Mouse (Mus musculus) heart, adult 18-20 months (tissue): ENCODE results near the gene Camkk1. TPM values are rescaled to one million over a fixed set of nuclear protein-coding genes. Genes with fewer than 3 reads are reported as not detected.

Experiments used
- DNase-seq, 2 experiments: peaks; one replicate each; pipeline ENCODE4 v3.0.0; 2021 to 2022; ENCODE audit warnings: mixed read lengths in 1 of 2
- total RNA-seq, 2 experiments: library from RNA; stranded (reverse); gene quantifications; 2 replicates each; pipeline ENCODE4 v1.2.3; 2021

The Camkk1 gene
- total RNA-seq, 2 experiments from 2014 or later: 0.90 to 0.92 TPM

DNA sequence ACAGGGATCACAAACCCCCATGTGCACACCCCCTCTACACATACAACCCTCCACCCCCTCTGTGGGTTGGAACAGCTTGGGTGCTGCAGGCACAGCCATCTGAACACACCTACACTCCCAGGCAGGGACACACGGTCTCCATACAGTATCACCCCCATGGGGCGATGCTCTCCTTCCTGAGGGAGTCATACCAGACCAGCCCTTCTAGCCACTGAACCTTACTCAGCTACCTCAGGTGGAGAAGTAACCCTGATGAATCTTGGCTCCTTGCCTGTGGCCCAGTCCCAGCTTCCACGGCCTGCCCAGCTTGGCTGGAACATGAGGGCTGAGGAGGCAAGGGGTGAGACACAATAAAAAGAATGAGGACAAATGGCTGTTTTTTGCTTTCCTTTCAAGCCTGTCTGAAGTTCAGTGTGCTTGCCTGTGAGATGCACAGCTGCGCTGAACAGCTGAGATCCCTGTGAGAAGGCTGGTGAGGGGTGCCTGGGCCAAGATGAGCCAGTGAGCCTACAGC, 3.9 kb upstream of the Camkk1 start:
- DNase-seq: no peak

DNA sequence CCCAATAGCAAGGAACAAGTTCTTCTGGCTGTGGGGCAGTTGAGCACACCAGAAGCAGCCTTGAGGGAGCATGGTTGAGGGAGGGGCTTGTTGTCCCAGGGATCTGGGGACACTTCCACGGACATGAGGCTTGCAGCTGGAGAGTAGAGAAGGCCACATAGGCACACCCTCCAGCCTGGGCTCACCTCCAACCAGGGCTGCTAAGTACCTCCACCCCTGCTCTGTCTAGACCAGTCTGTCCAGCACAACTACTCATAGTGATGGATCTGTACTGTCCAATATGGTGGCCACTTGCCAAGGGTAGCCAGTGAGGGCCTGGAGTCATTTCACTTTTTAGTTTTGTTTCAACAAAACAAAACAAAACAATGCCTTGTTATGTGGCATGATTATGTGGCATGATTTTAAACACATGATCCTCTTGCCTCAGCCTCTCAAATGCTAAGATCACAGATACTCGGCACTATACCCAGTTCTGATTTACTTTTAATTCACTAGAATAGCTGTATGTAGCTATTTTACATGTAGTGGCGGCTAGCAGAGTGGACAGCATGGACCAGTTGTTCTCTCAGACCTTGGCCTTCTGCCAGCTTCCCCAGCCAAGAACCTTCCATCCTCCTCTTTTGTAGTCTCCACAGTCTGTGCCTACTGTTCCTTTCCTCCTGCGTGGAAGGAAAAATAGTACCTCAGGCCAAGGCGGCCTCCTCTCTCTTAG, 3.3 kb upstream of the Camkk1 start:
- peak; percentile 71 to 80 for DNase-seq

DNA sequence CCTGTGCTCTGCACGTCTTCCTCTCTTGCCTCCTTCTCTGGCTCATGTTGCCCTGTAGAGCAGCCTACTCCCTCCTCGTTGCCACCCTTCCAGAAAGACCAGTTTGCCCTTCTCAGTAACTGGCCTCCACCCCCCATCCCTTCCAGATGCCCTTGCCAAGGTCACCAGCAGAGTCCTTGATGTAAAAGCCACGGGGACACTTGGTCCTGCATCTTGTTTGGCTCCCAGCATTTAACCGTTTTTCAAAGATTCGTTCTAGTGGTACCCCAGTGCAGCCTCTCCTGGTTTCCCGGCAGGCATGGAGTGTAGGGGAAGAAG, 2.7 kb upstream of the Camkk1 start:
- no peak for DNase-seq

DNA sequence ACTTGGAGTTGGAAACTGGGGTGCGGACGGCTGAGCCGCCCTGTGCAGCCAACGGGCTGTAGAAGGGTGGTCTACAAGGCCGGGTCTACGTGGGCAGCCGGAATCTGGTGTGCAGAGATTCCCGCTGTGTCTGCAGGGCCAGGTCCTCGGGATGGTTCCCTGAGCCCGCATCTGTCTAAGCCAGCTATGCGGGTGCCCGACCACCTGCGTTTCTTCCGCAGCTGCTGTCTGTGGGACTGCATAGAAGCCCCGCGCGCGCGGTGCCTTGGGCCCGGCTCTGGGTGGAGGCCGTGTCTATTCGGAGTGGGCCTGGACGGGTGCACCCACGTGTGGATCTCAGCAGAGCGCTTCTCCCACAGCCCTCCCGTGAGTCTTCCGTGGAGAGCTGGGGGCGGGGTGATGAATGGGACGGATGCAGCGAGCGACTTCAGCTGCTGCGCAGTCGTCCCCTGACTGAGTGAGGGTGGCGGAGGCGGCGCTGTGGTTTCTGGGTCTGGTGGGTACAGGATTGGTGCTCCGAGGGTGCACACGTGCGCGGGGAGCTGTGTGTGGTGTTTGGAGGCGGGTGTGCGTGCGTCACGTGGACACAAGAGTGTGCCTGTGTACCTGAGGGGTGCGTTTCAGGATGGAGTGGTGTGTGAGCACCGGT, 463 bp downstream of the Camkk1 start:
- DNase-seq: peak; percentile 29 to 47

DNA sequence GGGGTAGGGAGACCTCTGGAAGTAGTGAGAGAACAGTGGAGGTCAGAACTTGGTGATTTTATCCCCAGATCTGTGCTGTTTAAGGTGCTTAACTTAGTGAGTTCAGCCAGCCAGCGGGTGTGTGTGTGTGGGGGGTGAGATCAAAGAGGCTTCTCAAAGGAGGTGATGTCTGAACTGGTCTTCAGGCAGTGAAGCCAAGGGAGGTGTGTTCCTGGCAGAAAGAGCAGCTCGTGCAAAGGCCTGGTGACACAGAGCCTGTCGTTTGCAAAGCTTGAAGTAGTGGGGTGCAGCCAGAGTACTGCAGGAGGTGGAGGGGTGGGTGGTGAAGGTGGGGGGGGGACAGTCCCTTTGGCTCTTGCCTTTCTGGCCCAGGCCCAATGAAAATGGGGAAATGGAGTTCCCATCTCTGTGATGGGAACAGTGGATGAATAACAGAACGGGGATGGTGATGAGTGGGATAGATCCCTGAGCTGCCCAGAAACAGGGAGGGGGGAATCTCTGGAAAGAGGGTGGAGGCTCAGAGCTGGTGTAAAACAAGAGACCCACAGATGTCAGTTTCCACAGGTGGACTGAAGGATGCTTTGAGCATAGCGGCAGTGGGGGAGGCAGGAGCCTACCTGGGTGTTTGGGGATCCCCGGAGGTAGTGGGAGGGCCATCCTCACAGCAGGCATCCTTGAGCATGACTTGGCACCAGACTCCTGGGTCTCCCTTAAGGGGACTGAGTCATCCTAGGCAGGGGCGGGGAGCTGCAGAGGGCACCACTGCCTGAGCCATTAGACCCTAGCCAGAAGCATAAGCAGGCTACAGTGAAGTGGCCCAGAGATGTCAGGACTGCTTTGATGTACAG, 2.4 kb downstream of the Camkk1 start:
- DNase-seq: no peak

DNA sequence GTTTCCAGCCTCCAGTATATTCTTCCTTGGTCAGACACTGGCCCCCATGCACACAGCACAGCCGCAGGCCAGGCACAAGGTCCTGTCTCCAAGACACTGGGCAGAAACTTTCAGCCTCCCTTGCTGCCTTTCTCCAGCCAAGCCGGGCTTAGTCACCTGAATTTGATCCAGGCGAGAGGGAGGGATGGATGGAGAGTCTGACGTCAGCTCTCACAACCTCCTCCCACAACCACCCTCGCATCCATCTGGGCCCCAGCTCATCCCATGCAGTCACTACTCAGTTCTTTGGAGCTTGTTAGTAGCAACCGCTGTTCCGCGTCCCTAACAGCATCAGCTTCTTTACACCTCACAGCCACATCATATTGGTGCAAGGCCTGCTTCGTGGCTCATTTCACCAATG, 4.3 kb downstream of the Camkk1 start:
- DNase-seq: peak; percentile 84 to 87

DNA sequence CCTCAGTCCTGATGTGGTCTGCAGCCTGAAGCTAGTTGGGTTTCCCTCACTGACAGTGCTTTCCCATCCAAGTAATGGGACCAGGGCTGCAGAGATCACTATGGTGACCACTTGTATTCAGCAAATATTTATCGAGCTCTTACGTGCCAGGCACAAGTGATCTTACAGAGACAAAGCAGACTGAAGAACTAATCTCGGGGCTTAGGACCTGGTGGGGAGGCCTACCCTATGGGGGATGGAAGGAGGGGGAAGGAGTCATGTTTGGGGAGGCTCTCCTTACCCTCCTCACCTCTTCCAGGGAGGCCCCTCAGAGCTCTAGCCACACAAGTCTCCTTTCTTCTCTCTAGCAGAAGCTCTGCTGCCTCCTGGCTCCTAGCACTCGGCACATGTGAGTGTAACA, 5.0 kb downstream of the Camkk1 start:
- DNase-seq: no peak

DNA sequence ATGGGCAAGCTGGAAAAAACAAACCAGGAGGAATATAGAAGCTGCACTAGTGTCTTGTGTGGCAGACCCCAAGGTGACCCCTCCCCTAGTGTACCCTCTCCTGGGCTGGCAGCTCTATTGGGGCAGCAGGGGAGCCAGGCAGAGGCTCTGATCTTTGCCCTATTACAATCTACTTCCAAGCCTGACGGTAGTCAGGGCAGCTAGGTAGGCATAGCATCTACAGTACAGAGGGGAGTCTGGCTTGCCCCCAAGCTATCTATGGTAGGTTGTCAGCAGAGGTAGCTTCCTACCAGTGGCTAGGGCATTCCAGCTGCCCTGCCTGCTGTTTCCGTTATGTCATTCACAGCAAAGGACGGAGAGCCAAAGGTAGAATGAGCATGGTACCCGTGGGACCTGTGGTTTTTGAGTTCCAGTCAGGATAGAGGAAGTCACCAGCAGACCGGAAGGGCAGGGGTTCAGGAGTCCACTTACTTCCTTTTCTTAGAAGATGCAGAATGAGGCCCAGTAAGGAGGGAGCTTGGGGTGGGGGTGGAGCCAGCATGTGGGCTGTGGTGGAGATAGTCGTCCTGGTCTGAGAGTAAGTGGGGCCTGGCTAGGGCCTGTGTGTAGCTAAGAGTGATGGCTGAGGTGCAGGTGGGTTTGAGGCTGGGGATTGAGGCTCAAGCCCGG, 5.6 kb downstream of the Camkk1 start:
- peak in 1 of 2 experiments; percentile 73 for DNase-seq

DNA sequence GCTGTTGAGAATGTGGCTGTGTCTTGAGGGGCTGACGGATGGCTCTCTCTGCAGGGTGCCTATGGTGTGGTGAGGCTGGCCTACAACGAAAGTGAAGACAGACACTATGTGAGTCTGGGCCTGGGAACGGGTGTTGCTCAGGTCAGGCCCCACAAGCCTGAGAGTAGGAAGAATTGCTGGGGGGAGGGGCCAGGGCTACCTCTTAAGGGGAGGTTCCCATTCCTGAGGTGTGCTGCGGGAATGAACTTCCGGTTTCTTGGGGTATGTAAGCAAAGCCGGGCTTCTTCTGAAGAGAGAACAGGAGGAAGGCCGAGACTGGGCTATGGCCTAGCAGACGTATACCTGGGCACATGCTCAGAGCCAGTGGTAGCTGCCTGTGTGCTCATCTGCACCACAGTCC, 8.2 kb downstream of the Camkk1 start:
- no peak for DNase-seq

DNA sequence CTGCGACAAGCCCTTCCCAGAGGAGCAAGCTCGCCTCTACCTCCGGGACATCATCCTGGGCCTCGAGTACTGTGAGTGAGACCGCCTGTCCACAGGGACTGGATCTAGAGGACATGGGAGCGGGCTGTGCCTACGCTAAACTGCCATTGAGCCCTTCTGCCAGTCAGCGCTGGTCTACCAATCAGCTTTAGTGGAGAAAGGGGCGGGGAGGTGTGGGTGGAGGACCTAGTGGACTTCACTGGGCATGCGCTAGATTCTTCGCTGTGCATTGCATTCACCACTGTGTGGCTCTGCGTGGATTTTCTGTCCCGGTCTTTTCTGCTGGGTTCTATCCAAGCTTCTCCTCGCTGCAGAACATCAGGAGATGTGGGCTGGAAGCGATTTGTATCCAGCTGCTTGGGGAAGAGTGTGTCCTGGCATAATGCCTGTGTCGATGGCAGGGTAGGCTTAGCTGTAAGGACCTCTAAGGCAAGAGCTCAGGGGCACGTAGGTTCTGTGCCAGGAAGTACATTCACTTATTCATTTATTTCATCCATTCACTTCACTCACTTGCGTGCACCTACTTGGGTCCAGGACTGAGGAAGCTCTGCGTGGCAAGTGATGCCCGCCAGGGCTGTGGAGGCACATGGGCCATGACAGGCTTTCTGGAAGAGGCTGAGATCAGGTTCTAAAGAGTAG, 12.2 kb downstream of the Camkk1 start:
- DNase-seq: peak; percentile 92 to 95

DNA sequence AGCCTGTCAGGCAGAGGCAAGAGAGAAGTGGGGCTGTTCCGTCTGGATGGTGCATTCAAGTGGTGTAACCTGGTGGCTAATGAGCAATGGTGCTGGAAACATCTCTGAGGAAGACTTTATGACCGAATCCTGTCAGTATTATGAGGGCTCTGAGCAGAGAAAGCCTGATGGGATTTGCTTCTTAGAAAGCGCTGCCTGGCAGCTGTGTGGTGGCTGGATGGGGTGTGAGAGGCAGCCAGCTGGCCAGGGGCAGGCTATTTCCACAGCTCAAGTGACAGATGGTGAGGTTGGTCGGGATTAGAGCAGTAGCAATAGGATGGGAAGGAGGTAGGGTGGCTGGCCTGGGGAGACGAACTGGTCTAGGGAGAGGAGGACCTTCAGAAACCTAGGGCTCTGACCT, 12.7 kb downstream of the Camkk1 start:
- DNase-seq: no peak

DNA sequence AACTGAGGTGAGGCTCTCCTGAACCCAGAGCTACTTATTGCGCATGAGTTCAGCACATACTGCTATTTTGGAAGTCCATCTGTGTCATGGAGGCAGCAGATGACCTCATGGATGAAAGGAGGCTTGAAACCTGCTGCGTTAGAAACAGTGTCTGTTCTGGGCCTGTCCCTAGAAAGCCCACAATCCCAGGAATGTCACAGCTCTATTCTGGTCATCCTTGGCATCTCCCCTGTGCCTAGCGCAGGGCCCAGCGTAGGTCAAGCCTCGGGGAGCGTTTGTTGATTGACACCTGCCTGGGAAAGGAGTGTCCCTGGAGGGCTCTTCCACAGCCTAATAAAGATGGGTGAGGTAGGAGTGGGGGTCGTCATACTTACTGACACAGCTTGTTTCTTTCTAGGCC, 17.3 kb downstream of the Camkk1 start:
- no peak for DNase-seq

DNA sequence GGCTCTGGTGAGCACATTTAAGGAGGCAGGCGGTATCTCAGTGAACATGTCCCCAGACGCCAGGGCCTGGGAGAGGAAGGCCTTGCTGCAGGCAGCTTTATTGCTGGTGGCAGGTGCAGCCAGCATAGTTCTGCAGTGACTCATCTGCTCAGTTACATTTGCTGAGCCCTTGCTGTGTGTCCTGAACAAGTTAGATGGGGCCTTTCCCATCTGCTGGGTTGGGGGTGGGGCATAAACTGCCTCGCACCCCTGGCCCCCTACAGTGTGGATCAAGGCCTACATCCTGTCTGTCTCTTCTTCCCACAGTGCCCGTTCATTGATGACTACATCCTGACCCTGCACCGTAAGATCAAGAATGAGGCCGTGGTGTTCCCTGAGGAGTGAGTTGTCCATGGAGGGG, 18.1 kb downstream of the Camkk1 start:
- DNase-seq: no peak

DNA sequence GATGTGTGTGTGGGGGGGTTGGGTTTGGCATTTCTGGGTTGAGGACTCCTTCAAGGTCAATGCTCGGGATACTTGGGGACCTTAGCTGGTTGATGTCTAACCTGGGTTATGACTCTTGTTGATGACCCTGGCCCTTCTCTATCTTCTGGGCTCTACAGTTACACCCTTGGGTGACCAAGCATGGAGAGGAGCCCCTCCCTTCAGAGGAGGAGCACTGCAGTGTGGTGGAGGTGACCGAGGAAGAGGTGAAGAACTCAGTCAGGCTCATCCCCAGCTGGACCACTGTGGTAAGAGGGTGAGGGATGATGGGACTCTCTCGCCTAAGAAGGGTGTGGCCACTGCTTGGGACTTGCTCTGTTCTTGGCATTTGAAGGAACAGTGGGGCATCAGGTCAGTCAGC, 18.9 kb downstream of the Camkk1 start:
- DNase-seq: no peak

DNA sequence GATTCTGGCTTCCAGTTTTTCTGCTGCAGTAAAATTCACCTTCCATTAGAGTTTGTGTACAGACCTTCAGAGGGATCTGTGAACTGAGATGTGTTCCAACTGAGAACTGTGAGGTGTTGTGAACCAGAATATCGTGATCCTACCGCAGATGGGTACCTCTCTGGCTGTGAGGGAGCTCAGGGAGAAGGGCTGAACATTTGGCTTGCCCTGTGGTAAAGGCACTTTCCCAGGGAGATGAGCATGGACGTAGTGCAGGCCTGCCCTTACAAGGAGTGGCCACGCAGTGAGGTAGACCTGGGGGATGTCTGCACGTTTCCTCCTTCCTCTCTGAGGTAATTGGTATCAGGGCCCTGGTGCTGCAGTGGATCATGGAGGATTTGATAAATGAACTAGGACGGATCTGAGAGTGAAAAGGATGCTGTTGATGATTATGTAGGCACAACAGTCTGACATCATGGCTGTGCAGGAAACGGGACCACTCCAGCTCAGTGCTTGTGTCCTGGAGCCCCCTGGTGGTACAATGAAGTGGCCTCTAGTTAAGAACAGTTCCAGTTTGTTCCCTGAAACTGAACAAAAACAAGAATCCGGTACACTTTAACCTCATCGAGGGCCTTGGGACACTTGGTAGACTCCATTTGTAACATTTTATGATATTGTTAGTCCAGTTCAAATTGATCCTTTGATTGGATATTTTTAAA, 20.4 kb downstream of the Camkk1 start:
- DNase-seq: peak; percentile 39 to 77

DNA sequence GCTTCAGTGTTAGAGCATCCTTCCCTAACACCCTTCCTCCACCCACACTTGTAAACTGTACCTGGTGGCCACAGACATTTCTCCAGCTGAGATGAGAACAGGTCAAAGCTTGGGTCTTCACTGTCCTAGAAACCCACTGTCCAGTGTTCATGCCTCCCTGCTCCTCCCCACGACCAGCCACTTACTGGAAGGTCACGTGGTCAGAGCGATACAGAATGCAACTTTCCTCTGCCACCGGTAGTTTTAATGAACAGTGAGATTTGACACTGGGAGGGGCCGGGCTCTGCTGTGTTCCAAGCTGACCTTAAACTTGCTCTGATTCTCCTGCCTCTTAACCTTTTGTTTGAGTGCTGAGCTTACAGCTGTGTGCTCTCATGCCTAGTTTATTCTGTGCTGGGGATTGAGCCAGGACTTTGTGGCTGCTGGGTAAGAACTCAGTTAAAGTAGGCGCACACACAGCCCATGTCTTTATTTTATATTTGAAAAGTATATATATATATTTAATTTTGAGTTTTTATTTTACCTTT, 25.5 kb downstream of the Camkk1 start:
- DNase-seq: no peak

DNA sequence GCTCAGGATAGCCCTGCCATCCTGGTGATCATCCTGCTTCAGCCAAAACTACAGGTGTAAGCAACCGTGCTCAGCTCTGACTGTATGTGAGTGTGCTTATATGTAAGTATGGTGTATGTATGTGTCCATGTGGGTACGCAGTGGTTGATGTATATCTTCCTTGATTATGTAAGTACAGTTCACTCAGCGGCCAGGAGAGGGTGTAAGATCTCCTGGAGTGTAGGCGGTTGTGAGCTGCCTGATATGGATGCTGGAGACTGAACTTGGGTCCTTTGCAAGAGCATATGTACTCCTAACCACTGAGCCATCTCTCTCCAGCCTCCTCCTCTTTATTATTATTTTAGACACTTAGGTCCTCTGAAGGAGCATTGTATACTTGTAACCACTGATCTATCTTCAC, 26.0 kb downstream of the Camkk1 start:
- DNase-seq: no peak

DNA sequence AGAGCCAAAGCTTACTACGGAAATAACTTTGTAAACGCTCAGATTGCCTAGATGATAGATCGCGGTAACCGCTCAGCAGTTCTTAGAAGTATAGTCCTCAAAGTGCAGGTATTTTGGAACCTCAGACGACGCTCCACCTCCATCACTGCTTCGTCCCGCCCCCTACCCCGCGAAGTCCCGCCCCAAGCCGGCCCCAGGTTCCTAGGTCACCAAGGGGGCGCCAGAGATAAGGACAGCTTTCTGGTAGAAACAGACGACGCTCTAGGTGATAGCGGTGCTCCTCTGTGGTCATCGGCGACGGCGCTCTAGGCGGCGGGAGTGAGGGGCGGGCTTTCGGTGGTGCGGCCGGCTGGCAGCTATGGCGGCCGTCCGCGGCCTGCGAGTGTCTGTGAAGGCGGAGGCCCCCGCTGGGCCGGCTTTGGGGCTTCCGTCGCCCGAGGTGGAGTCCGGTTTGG, 28.8 kb downstream of the Camkk1 start, which contains the start of gene Ncbp3:
TSS of gene Ncbp3 (plus strand) at position 242 of the 455 bp plus-strand sequence.
- peak; percentile 97 for DNase-seq

DNA sequence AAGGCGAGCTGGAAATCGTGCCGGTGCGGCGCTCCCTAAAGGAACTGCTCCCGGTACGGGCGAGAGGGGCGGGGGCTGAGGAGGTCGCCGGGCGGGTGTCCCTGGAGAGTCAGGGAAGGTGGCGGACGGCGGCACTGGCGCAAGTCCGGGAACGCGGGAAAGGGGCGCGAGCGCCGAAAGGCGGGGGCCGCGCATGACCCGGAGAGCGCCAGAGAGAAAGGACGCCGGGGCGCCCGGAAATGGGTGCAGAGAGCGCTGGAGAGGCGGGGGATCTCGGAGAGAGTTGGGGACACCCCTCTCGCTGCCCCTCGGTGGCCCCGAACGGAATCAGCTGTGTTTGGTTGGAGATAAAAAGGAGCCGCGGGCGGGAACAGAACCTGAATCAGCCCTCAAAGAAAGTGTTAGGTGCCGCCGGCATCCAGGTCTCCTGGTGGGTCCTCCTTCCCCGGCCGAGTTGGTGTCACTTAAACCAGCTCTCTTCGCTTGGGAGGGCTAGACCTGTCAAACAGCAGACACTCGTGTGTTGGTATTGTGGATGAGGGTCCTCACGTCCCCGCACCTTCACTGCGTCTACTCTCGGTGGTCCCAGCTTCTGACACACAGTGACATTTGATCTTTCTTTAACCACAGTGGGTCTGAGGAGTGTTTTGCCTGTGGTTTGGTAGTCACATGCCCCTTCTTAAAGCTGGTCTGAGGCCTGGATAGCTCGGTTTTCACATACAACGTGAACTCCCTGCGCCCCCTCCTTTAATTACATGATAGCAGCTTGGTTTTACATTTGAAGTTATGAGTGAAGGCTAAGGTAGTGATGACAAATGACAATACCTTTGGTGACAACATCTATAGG, 29.4 kb downstream of the Camkk1 start:
- peak in 1 of 2 experiments; percentile 31 for DNase-seq

DNA sequence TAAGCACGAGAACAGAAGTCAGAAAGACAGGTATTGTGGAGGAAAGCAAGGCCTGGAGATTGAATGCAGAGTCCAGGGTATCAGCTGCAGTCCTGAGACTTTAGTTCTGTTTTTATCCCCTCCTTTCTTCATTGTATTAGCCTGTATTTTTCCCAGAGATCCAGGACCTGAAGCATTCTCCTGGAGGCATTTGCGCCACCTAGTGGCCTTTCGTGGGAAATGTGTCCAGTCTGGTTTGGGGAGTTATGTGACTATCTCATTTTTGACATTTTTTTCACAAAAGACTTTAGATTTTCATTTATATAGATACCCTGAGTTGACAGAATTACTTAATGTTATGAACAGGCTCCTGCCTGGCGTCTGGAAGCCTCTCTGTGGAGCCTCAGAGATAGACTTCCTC, 30.5 kb downstream of the Camkk1 start:
- peak; percentile 71 to 90 for DNase-seq
